Mouse (Mus musculus) E14TG2a.4 (cell line): ENCODE measurements around the gene Slc12a7.

Experiments
- CTCF ChIP-seq: conservative IDR thresholded peaks from 2 replicates; pipeline ENCODE4 v1.5.1; 2014; ENCODE audit warnings: low read length
- POU5F1 ChIP-seq: IDR thresholded peaks from 2 replicates; pipeline ENCODE4 v1.6.1; 2014; ENCODE audit warnings: low read length, borderline replicate concordance

DNA sequence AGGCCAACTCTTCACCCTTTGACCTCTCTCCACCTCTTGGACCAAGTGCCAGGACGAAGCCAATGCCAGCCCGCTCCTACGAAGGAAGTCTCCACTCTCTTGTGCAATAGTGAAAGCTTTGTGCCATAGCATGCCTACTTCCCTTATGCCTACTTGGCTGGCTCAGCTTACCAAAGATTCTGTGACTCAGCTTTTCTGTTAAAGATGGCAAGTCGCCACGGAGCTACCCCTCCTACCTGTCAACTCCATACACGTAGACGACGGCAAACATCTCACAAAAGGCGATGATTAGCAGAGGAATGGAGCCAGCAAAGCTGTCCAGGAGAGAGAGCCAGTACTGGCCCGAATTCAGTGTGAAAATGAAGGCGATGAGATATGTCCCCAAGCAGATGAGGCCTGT is 49.2 kb upstream of the Slc12a7 start:
- TF ChIP-seq CTCF (no peak), POU5F1 (no peak)
